Mouse (Mus musculus) liver, embryonic 14.5 days (tissue): ENCODE results near the gene Cc2d2a.

Experiments
- CTCF ChIP-seq: IDR thresholded peaks from 2 replicates; pipeline ENCODE4 v1.5.1; 2016; ENCODE audit warnings: antibody characterized with exemption, low read depth, control low read depth
- EP300 ChIP-seq: IDR thresholded peaks from 2 replicates; pipeline ENCODE4 v1.6.1; 2016; ENCODE audit warnings: antibody characterized with exemption, low read depth

DNA sequence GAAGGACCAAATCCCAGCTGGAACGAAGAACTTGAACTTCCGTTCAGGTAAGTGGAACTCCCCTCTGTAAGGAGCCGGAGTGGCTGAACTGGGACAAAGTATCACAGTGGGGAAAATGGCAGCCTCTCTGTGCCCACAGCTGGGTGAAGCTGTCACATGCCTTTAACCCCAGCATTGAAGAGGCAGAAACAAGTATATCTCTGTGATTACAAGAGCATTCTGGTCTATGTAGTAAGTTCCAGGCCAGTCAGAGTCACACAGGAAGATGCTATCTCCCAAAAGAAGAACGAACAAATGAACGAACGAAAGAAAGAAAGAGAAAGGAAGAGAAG, 60.3 kb downstream of the Cc2d2a start:
- TF ChIP-seq CTCF, result no peak
- no peak for TF ChIP-seq EP300
